Mouse (Mus musculus): ENCODE results near the gene Ipo4.
A peak's percentile ranks its signal among the peaks of the same experiment; 100 is the strongest.

DNA sequence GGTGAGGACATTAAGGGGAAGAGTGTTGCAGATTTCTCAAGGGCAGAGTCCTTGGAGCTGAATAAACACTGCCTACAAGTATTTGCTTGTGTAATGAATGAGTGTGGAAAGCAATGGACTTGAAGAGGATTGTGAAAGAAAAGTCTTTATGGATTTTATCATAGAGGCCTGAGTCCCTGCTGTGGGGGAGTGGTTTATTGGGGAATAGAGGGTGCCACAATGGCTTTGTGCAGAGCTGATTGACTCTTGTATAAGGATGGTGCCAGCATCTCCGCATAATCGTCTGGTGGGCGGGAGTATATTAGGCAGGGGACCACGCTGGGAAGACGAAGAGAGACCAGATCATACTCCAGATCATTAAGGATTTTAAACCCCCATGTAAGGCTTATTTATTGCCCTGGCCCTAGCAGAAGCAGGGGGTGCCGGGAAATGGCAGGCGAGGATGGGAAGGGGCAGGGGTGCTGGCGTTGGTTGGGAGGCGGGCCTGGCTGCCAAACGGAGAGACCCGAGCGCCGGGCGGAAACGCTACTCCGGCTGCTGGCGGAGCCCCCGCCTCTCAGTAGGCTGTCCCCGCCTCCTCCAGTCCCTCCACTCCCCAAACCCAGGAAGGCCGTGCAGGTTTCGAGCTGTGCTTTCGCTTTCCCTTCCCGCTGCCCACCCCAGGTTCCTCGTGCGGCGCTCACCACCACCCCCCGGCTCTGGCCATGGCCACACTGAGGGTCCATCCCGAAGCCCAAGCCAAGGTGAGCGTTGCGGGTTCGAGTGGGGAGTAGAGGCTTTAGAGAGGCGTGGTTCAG is 57.7 kb downstream of the Ipo4 start, which contains the start of gene Psme1:
- TF ChIP-seq CTCF (IDR thresholded peaks at IDR 0.05; ENCODE audit: borderline replicate concordance, extremely low read depth, insufficient read depth, insufficient read length) (no peak), POLR2A (IDR thresholded peaks at IDR 0.05; ENCODE audit: borderline replicate concordance, extremely low read depth, insufficient read depth, insufficient read length, poor library complexity, severe bottlenecking) (peak; percentile 45; the same call in 1 of the 2 replicates)
